Mouse (Mus musculus) inflammation-experienced regulatory T-cells, adult 6 months (primary cell): ENCODE results near the gene Card19. TPM values are rescaled to one million over a fixed set of nuclear protein-coding genes. Genes with fewer than 3 reads are reported as not detected.

Source experiments
- ATAC-seq: one replicate; pipeline ENCODE4 v1.8.0; 2017
- polyA plus RNA-seq, 3 experiments: library from polyadenylated mRNA; unstranded; fragments of 100-300 nt; shearing (Covaris generic); gene quantifications; one replicate each; pipeline ENCODE4 v1.2.1; 2017

The Card19 gene
- polyA plus RNA-seq, 3 experiments from 2014 or later: 58.3 to 83.2 (median 61.4) TPM

GRCm38 (mm10) chr13:49225633-49226032 lies 9.8 kb upstream of the Card19 start:
- ATAC-seq: no peak

GRCm38 (mm10) chr13:49225159-49225558 lies 9.3 kb upstream of the Card19 start:
- peak; percentile 68 for ATAC-seq

- no peak for ATAC-seq
Measured at GRCm38 (mm10) chr13:49224729-49225128, 8.9 kb upstream of the Card19 start.

GRCm38 (mm10) chr13:49224314-49224713 lies 8.5 kb upstream of the Card19 start:
- no peak for ATAC-seq

DNA sequence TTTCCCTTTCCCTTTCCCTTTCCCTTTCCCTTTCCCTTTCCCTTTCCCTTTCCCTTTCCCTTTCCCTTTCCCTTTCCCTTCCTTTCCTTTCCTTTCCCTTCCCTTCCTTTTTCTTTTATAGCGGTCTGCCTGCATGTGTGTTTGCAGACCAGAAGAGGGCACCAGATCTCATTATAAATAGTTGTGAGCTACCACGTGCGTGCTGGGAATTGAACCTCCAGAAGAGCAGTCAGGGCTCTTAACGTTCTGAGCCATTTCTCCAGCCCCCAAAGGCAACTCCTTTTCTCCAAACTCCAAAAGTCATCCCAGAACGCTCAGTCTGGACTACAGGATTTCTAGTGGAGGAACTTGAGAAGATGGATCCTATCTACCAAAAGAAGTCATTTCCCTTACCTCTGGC lies 5.1 kb upstream of the Card19 start:
- ATAC-seq: no peak

DNA sequence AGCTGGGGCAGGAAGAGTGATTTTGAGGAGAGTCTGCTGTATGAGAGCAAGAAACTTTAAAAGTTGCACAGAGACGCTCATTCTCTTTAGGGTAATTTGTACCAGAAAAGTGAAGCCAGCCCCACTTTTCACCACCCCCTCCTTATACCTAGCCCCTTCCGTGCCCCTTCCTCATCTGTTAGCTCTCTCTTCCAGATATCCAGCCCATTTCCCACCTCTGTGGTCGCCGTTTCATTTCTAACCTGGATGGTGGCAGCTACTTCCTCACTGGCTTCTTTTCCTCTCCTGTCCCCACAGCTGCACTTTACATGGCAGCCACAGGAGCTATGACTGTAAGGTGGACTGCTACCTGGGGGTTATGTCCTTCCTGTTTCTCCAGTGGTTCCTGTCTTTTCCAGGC lies 3.5 kb upstream of the Card19 start:
- ATAC-seq: no peak

DNA sequence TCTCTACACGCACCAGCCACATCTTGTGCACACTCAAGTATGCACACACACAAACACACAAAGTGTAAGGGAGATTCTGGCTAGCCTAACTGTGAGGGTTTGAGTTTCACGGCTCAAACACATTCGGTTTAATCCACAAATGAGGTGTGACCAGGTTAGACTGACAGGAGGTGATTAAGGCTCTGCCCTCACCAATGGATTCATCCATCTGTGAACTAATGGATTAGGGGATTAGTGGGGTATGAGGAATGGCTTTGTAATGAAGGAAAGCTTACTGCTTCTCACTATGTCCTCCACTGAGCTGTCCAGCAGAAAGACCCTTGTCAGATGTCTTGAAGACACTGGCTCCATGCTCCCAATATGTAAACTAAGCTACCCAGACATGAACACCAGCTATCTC lies 2.8 kb upstream of the Card19 start:
- ATAC-seq: no peak

DNA sequence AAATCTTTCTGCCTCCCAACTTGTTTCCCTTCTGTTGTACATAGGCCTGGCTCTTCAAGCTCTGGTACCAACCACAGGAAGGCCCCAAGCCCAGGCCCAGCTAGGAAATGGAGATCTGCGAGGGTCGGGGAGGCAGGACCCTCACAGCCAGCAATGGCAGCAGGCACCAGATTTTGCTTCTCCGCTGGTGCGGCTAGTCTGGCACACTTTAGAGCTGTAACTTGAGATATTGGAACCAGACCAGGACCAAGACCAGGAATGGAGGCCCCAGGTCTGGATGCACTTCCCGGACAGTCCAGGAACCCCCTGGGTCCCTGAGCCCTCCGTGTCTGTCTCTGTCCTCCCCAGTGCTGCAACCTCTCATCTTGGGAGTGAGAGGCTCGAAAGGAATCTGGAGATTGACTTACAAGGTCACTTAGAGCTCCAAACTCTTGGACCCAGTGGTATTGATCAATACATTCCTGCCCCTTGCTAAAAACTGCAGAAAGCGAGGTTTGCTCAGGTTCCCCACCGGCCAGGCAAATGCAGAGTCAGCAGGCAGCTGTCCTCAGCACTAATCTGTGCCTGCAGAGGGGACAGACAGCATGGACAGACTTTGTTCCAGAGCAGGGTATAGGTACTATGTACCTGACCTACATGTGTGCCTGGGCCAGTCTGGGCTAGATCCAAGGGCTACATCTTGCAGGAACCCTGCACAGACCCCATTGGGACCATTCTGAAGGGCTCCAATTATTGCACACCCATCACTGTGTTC lies 1.1 kb upstream of the Card19 start:
- ATAC-seq: no peak

DNA sequence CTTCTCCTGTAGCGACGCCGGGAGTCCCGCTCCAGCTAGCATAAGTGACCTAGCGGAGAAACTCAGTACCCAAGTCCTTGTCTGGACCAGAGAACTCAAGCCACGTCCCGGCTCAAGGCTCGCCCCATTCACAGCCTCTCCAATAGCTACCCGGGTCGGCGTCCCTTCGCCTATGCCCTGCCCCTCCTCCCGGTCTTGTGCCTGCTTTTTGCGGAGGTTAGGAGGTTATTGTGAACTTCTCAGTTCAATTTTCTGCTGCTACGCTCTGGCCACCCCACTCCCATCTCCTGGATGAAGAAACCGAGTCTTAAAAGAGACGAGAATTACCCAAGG lies 349 bp upstream of the Card19 start:
- ATAC-seq: peak; percentile 22

DNA sequence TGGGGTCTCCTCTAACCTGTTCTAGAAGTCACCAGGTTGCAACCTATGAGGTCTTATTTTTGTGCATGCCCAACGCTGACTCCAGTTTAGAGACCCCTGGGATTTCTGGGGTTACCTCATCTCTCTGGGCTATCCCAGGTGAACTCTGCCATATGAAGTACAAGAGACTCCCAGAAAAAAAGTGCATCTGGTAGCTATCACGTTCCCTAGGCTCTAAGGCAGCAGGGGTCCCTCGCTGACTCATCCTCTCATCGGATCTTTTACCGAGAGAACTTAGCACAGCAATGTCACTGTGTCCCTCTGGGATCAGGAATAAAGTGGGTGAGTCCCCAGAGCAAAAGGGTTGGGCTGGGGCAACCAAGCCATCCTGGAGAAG lies 721 bp downstream of the Card19 start:
- no peak for ATAC-seq

GRCm38 (mm10) chr13:49214454-49214853 lies 1.4 kb downstream of the Card19 start:
- no peak for ATAC-seq

DNA sequence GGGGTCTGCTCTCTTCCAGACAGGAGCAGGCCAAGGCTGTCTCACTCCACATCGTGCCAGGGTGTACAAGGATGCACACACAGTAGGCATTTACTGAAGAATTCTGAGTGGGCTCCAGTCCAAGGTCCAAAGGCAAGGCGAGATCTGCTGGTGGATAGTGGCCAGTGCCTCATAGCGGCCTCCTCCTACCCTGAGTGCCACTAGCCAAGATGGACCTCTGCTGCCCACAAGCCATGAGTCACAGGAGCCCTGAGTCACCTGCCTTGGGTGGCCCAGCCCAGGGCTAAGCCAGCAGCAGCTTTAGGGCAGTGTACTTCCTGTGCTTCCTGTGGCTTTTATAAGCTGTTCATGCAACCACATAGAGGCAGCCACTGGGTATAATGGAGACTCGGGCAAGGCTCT lies 2.3 kb downstream of the Card19 start:
- peak; percentile 58 for ATAC-seq

DNA sequence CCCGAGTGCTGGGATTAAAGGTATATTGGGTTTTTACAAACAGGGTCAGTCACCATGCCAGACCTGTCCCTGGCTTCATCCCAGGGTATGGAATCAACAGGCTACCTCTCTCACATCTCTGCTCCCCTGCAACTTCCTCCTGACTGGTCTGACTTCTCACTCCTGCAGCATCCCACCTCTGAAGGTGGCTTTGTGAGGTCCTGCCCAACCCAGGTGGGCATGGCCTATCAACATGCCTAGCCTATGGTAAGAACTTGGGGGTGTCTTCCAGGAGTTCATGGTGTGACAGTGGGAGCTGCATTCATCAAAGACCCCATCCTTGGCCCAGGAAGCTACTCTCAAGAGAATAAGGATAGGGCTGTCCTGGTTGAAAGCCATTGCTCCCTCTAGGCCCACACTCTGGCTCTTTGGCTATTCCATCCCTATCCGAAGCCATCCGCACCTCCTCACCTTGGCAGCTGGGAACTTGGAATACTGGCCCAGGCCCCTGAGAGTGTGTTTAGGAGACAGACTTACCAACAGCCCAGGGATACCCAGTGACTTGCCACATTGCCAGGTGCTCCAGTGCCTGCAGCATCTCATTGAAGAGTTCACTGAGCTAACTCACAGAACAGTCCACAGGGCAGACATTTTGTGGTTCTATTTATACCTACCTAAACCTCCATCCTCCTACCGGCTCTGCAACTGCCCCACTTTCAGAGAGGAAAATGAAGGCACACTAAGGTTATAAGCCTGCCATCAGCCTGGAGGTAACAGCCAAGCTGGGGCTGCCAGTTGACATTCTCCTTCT lies 2.9 kb downstream of the Card19 start:
- no peak for ATAC-seq

DNA sequence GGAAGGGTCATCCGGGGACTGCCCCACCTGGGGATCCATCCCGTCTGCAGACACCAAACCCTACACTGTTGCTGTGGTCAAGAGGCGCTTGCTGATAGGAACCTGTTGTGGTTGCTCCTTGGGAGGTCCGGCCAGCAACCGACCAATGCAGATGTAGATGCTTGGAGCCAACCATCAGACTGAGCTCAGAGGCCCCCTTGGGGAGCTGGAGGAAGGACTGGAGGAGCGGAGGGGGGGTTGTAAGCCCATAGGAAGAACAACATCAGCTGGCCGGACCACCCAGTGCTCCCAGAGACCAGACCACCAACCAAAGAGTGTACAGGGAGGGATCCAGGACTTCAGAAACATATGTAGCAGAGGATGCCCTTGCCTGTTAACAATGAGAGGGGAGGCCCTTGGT lies 6.5 kb downstream of the Card19 start:
- ATAC-seq: no peak

GRCm38 (mm10) chr13:49206341-49206740 lies 9.5 kb downstream of the Card19 start:
- no peak for ATAC-seq

- peak; percentile 89 for ATAC-seq
Measured at GRCm38 (mm10) chr13:49205381-49205998, 10.3 kb downstream of the Card19 start.

DNA sequence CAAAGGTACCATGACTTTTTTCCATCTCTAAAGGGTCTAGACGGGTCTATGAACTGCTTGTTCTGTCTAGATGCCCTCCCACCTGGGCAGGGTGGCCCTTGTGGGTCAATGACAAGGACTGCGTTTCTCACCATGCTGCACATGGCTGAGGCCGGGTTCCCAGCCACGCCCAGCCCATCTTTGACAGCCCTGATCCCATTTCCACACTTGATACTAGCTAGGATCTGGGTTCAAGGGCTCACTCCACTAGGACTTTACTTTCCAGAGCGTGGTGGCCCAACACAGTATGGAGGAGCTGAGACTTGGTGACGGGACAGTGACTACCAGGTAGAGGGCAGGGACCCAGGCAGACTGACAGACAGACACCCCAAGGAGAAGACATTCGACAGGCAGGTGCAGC lies 13.3 kb downstream of the Card19 start:
- no peak for ATAC-seq

DNA sequence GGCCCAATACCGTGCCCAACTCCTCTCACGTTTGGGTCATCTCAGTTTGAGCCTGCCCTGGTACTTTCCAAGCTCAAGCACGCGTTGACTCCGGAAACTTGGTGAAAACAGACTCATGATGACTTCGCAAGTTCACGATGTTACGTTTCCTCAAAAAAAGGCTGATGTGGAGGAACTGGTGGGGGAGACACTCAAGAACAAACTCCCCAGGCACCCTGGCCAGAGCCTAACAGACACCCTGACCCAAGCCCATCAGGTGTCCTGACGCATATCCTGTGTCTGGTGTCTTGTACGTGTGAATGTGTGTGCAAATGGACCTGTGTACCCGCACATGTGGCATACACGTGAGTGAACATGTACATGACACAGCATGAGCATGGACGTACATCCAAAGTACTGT lies 15.1 kb downstream of the Card19 start:
- ATAC-seq: no peak

DNA sequence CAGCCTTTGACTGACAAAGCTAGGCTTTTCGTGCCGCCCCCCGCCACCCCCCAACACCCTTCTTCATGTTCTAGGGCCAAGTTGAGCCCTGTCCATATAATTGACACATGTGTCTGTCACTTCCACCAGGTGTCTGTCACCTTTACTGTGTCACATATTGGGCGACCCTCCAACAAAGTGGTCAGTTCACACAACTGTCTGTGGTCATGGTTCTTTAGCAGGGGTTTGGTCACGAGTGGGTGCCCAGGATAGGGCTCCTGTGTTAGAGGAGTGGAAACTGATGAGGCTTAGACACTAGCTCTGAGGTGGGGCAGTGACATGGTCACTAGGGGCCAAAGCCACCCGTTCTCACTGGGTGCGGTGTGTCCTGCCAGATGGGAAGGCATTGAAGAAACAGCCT lies 15.9 kb downstream of the Card19 start:
- ATAC-seq: no peak

- ATAC-seq: no peak
Measured at GRCm38 (mm10) chr13:49198734-49199133, 17.1 kb downstream of the Card19 start.

GRCm38 (mm10) chr13:49196766-49197165 lies 19.1 kb downstream of the Card19 start:
- ATAC-seq: no peak

GRCm38 (mm10) chr13:49196211-49196610 lies 19.6 kb downstream of the Card19 start:
- no peak for ATAC-seq

- no peak for ATAC-seq
Measured at GRCm38 (mm10) chr13:49195651-49196050, 20.2 kb downstream of the Card19 start.

- ATAC-seq: no peak
Measured at GRCm38 (mm10) chr13:49194811-49195210, 21.0 kb downstream of the Card19 start.
